Mouse (Mus musculus) lung, embryonic 16.5 days (tissue): ENCODE measurements around the gene Spred2. TPM values are rescaled to one million over a fixed set of nuclear protein-coding genes. Genes with fewer than 3 reads are reported as not detected.

Source experiments
- ATAC-seq: fragments of 200-750 bp; cut with Nextera tagmentation; 2 replicates; pipeline ENCODE4 v1.8.0; 2017; ENCODE audit warnings: low read depth, mild to moderate bottlenecking, moderate library complexity
- H3K27ac ChIP-seq: fragments of 300-500 bp; sonication (generic); 2 replicates; pipeline ENCODE4 v1.5.1; 2014; ENCODE audit warnings: mild to moderate bottlenecking, control low read depth, low read length
- H3K27me3 ChIP-seq: fragments of 300-500 bp; sonication (generic); 2 replicates; pipeline ENCODE4 v1.6.1; 2014; ENCODE audit warnings: low read depth, low read length, mixed read lengths; ENCODE audit not compliant: control insufficient read depth, insufficient read depth
- H3K36me3 ChIP-seq: fragments of 300-500 bp; sonication (generic); 2 replicates; pipeline ENCODE4 v1.6.1; 2014; ENCODE audit warnings: low read length; ENCODE audit not compliant: control insufficient read depth, insufficient read depth
- H3K4me1 ChIP-seq: fragments of 300-500 bp; sonication (generic); replicated peaks from 2 replicates; pipeline ENCODE4 v1.6.1; 2014; ENCODE audit warnings: low read length, mixed read lengths; ENCODE audit not compliant: control insufficient read depth, insufficient read depth
- H3K4me2 ChIP-seq: fragments of 300-500 bp; sonication (generic); 2 replicates; pipeline ENCODE4 v1.6.1; 2014; ENCODE audit warnings: low read depth, low read length, control low read depth
- H3K4me3 ChIP-seq: fragments of 300-500 bp; sonication (generic); 2 replicates; pipeline ENCODE4 v1.5.1; 2014; ENCODE audit warnings: mild to moderate bottlenecking, low read length, control low read depth
- H3K9ac ChIP-seq: fragments of 300-500 bp; sonication (generic); 2 replicates; pipeline ENCODE4 v1.6.1; 2014; ENCODE audit warnings: low read length, control low read depth
- H3K9me3 ChIP-seq: fragments of 300-500 bp; sonication (generic); 2 replicates; pipeline ENCODE4 v1.6.1; 2016; ENCODE audit warnings: low read length; ENCODE audit not compliant: control insufficient read depth
- WGBS: fragments of 180-500 bp; shearing (Covaris S2); extraction: QIAGEN DNeasy Blood & Tissue Kit; methylation state at CpG from one replicate; pipeline ENCODE4 v1.1.7; 2014; 5-methylcytosine and 5-hydroxymethylcytosine counted together
- polyA plus RNA-seq: library from polyadenylated mRNA; unstranded; fragments of >200 nt; fragmentation: Nextera tagmentation; extraction: Ambion mirVana; gene quantifications from 2 replicates; pipeline ENCODE4 v1.2.1, GENCODE M21; 2015

Gene Spred2
- polyA plus RNA-seq, 1 experiment from 2014 or later: 5.7 TPM

DNA sequence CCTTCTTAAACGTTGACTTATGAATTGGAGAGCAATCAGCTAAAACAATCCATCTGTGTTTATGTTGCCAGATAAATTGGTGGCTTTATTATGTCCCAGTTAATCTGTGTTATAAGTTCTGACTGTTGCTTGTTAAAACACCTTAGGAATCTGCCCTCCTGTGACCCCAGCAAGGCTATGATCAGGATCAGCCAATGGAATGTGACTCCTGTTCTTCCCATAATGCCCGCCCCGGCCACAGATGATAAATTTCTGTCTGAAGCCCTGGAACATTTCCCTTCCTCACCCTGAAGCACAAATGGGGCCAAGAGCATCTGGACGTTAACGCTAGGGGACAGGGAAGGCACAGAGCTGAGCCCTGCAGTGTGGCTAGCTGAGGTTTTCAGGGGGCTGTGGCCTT lies 45.4 kb downstream of the Spred2 start:
- Histone ChIP-seq H3K9me3 (no peaks in the 10 kb centered on the region), H3K4me1 (peaks cover 20% of the 10 kb centered on the region), H3K27ac (no peak overlapping the region), H3K4me3 (no peak overlapping the region), H3K9ac (no peak overlapping the region), H3K27me3 (no peaks in the 10 kb centered on the region), H3K4me2 (no peak overlapping the region), H3K36me3 (no peaks in the 10 kb centered on the region)
- no peak for ATAC-seq
- 19% methylated on average over 5 of the region's 5 CpGs for WGBS

DNA sequence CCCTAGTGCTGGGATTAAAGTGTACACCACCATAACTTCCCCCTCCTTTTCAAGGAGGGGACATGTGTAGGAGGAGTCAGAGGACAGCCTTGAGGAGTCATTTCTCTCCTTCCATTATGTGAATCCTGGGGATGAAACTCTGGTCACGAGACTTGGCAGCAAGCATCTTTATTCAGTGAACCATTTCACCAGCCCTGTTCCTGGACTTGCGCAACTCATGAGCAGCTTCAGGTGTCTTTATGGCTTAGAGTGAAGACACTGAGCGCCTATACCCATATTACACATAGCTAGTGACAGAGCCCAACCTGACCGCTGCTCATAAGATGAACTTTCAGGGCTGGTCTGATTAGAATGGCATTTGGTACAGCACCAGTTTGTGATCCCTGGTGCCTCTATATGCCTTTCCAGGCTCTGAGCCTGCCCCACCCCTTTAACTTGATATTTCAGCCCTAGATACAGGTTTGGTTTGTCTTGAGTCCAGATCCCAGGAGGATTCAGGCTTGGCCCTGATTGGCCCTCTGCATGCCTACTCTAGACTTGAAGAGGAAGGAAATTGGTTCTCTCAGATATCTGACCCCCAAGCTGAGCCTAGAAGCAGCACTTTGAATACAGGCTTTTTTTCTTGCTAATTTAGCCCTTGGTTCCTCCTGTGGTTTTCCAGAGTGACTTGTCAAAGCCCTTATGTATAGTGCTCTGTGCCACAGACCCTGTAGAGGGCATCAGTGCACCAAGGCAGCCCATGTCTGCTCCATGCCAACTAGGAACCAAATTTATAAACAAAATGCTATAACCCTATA lies 48.0 kb downstream of the Spred2 start:
- Histone ChIP-seq H3K4me1 (peaks cover 8% of the 10 kb centered on the region), H3K27ac (no peak overlapping the region), H3K9me3 (no peaks in the 10 kb centered on the region), H3K27me3 (no peaks in the 10 kb centered on the region), H3K4me2 (no peak overlapping the region), H3K9ac (no peak overlapping the region), H3K4me3 (no peak overlapping the region), H3K36me3 (no peaks in the 10 kb centered on the region)
- WGBS: 87% methylated on average over 4 of the region's 4 CpGs
- ATAC-seq: peak; percentile 63

- peaks cover 15% of the 10 kb centered on the region for H3K4me1 ChIP-seq
- 58% methylated on average over 7 of the region's 7 CpGs for WGBS
- no peak overlapping the region for H3K4me3 ChIP-seq
- no peaks in the 10 kb centered on the region for H3K36me3 ChIP-seq
- H3K27ac ChIP-seq: no peak overlapping the region
- no peak overlapping the region for H3K4me2 ChIP-seq
- no peaks in the 10 kb centered on the region for H3K9me3 ChIP-seq
- no peak for ATAC-seq
- H3K27me3 ChIP-seq: no peaks in the 10 kb centered on the region
- H3K9ac ChIP-seq: no peak overlapping the region
Observed at GRCm38 (mm10) chr11:19973032-19973790, 49.0 kb downstream of the Spred2 start.

GRCm38 (mm10) chr11:19976032-19976431 lies 51.9 kb downstream of the Spred2 start:
- no peaks in the 10 kb centered on the region for H3K27me3 ChIP-seq
- 81% methylated on average over 2 of the region's 2 CpGs for WGBS
- no peak overlapping the region for H3K4me3 ChIP-seq
- H3K36me3 ChIP-seq: no peaks in the 10 kb centered on the region
- no peak overlapping the region for H3K9ac ChIP-seq
- peaks cover 28% of the 10 kb centered on the region for H3K4me1 ChIP-seq
- no peak overlapping the region for H3K27ac ChIP-seq
- no peak for ATAC-seq
- H3K4me2 ChIP-seq: no peak overlapping the region
- H3K9me3 ChIP-seq: no peaks in the 10 kb centered on the region

GRCm38 (mm10) chr11:19977687-19978086 lies 53.5 kb downstream of the Spred2 start:
- no peak overlapping the region for H3K4me2 ChIP-seq
- H3K4me3 ChIP-seq: no peak overlapping the region
- ATAC-seq: no peak
- peaks cover 34% of the 10 kb centered on the region for H3K4me1 ChIP-seq
- no peaks in the 10 kb centered on the region for H3K36me3 ChIP-seq
- H3K27me3 ChIP-seq: no peaks in the 10 kb centered on the region
- no peak overlapping the region for H3K27ac ChIP-seq
- 54% methylated on average over 2 of the region's 2 CpGs for WGBS
- H3K9ac ChIP-seq: no peak overlapping the region
- H3K9me3 ChIP-seq: no peaks in the 10 kb centered on the region

- ATAC-seq: peak; percentile 58; the same call in 1 of the 2 replicates
- Histone ChIP-seq H3K9ac (no peak overlapping the region; the same call in 1 of the 2 replicates), H3K4me3 (peak overlapping the region; percentile 22; the same call in 1 of the 2 replicates), H3K9me3 (no peaks in the 10 kb centered on the region), H3K27me3 (no peaks in the 10 kb centered on the region), H3K4me2 (peak overlapping the region; percentile 38; the same call in 1 of the 2 replicates), H3K4me1 (peaks cover 42% of the 10 kb centered on the region), H3K36me3 (no peaks in the 10 kb centered on the region), H3K27ac (peak overlapping the region; percentile 52; the same call in 1 of the 2 replicates)
- WGBS: 37% methylated on average over 14 of the region's 14 CpGs
Observed at GRCm38 (mm10) chr11:19979338-19979737, 55.2 kb downstream of the Spred2 start.

- Histone ChIP-seq H3K4me1 (peaks cover 54% of the 10 kb centered on the region), H3K36me3 (no peaks in the 10 kb centered on the region), H3K27me3 (no peaks in the 10 kb centered on the region), H3K4me3 (no peak overlapping the region), H3K4me2 (no peak overlapping the region), H3K9me3 (no peaks in the 10 kb centered on the region), H3K27ac (peak overlapping the region; percentile 69), H3K9ac (no peak overlapping the region)
- 0 out of 2 replicates have a peak, but pooled peaks have one; percentile 3 for ATAC-seq
- WGBS: 25% methylated on average over 6 of the region's 6 CpGs
Observed at GRCm38 (mm10) chr11:19982113-19982512, 57.9 kb downstream of the Spred2 start.

DNA sequence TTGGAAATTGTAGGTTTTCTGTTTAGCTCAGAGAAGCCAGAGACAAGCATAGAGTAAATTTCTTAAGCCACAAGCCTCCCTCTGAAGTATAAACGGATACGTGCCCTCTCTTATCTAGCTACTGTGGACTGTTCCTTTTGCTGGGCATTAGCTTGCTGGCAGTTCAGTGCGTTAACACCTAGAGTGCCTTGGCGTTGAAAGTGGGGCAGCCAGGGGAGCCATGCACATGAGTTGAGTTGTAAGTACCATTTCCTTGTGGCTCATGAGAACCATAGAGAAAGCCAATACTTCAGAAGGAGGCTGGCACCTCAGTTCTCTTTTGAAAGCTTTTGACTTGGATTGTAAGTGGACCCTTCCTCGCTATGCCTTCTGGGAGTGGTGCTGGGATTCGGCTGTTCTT lies 58.6 kb downstream of the Spred2 start:
- peak overlapping the region; percentile 69 for H3K27ac ChIP-seq
- WGBS: 27% methylated on average over 6 of the region's 6 CpGs
- H3K4me2 ChIP-seq: no peak overlapping the region
- no peaks in the 10 kb centered on the region for H3K27me3 ChIP-seq
- H3K4me3 ChIP-seq: no peak overlapping the region
- ATAC-seq: peak; percentile 51
- no peaks in the 10 kb centered on the region for H3K36me3 ChIP-seq
- H3K9me3 ChIP-seq: no peaks in the 10 kb centered on the region
- no peak overlapping the region for H3K9ac ChIP-seq
- peaks cover 56% of the 10 kb centered on the region for H3K4me1 ChIP-seq

GRCm38 (mm10) chr11:19983298-19983697 lies 59.1 kb downstream of the Spred2 start:
- WGBS: 15% methylated on average over 4 of the region's 4 CpGs
- no peaks in the 10 kb centered on the region for H3K27me3 ChIP-seq
- no peak overlapping the region for H3K4me2 ChIP-seq
- peak overlapping the region; percentile 69 for H3K27ac ChIP-seq
- no peak overlapping the region for H3K4me3 ChIP-seq
- no peaks in the 10 kb centered on the region for H3K36me3 ChIP-seq
- H3K9me3 ChIP-seq: no peaks in the 10 kb centered on the region
- peak; percentile 48 for ATAC-seq
- H3K4me1 ChIP-seq: peaks cover 54% of the 10 kb centered on the region
- no peak overlapping the region for H3K9ac ChIP-seq
